Mouse (Mus musculus): ENCODE data around the gene Phf21a.

GRCm38 (mm10) chr2:92087065-92087464 lies 5.9 kb upstream of the Phf21a start:
- TF ChIP-seq CTCF (IDR thresholded peaks at IDR 0.05; ENCODE audit: low read depth): no peak
- TF ChIP-seq EP300 (optimal IDR thresholded peaks at IDR 0.05): no peak

Data from stomach, postnatal 0 days (tissue).